Mouse (Mus musculus) right cerebral cortex, postnatal 10 days (tissue): ENCODE measurements at regions not wholly inside any gene's neighbourhood (a gene's known extent, or its start where the extent isn't known, plus 50 kb on each side); places are given as distances from the start of the nearest gene placed in this dataset.

Source experiments
- DNase-seq, 2 experiments: peaks; one replicate each; pipeline ENCODE4 v3.0.0; 2021; ENCODE audit warnings: low spot score in 2 of 2

DNA sequence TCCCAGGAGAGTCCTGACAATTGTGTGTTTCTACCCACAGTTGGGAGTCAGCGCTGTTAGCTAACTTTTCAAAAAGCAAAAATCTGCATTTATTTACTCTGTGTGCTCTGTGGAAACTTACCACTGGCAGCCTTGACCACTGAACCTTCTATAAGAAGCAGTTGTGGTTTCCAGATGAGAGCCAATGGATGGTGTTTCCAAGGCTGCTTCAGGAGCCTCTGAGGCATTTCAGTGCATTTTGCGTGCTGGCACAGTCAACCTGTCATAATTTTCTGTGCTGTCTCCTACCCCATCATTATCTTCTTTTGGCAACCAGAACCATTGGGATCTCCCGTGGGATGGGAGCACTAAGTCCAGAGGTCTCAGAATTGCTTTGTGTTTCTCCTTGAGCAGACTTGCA lies 60.3 kb downstream of the 4930544G11Rik start:
- DNase-seq = no peak

DNA sequence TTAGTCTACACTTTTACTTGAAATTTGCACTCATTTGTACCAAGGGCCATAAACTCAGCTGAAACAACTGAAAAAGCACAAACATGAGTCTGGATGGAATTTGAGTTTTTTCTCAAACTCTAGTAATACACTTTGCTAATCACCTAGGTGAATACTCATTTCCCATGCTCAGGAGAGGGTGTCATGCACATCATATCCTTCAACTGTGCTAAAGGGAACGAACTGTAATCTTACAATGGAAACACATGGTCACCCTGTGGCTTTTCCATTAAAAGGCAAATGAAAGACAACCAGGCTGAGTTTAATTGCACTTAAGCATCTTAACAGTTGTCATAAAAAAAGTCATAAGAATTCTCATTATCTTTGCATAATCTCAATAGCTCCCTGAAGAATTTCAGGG lies 71.1 kb downstream of the 4930544G11Rik start:
- no peak for DNase-seq

- DNase-seq = peak in 1 of 2 experiments; percentile 17
Observed at GRCm38 (mm10) chr6:66036789-66037188, 84.4 kb downstream of the 4930544G11Rik start.

GRCm38 (mm10) chr6:66051852-66052251 lies 99.4 kb downstream of the 4930544G11Rik start:
- DNase-seq = no peak

- no peak for DNase-seq
Observed at GRCm38 (mm10) chr6:66052386-66052785, 100.0 kb downstream of the 4930544G11Rik start.

DNA sequence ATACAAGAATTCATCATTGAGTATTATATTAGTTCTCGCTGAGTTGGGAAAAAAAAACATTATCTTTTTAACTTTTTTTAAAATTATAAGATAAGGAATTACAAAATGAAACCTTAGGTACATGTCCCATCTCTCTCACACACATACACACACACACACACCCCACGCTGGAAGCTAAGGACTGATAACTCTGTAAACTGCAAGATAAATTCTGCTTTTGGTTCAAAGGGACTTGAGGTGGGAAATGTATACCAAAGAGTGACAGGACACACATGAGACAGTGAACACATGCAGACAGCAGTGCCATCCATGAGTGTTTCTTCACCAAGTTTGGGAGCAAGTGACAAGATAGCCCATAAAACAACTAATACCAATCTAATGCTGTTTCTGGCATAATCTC lies 100.8 kb downstream of the 4930544G11Rik start:
- DNase-seq = no peak

GRCm38 (mm10) chr6:66068874-66069273 lies 116.5 kb downstream of the 4930544G11Rik start:
- no peak for DNase-seq

DNA sequence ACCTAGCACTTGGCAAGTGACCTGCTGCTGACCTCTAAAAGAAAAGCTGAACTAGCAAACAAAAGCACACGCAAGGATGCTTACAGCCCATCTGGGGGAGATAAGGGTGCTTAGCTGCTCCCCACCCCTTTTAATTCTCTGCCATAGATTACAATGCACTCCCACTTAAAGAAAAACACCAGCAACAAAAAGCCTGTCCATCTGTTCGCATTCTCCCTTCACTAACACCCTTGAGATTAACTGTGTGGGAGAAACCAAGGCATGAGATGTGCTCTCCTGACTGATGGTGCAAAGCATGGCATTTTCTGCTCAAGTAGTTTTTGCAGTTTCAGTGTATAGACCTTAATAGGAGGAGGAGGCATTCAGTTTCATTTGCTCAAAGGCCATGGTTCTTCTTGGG lies 125.0 kb downstream of the 4930544G11Rik start:
- no peak for DNase-seq

DNA sequence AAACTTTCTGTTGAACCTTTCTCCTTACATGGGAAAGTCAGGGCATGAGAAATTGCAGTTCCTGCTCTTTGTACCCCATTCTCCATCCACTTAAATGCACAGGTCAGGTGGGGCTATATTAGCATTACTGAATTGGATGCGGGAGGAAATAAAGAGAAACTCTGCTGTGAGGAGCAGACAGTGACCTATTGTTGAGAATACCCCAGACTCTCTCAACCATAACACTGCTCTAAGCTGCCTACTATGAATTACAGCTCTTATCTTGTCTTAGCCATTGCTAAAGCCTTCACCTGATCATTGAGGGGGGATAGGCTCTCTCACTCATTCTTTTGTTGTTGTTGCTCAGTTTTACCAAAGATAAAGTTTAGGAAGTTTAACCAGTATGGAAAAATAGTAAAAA lies 126.4 kb downstream of the 4930544G11Rik start:
- no peak for DNase-seq

GRCm38 (mm10) chr6:66101555-66102071 lies 149.2 kb downstream of the 4930544G11Rik start:
- peak; percentile 18 to 43 for DNase-seq

DNA sequence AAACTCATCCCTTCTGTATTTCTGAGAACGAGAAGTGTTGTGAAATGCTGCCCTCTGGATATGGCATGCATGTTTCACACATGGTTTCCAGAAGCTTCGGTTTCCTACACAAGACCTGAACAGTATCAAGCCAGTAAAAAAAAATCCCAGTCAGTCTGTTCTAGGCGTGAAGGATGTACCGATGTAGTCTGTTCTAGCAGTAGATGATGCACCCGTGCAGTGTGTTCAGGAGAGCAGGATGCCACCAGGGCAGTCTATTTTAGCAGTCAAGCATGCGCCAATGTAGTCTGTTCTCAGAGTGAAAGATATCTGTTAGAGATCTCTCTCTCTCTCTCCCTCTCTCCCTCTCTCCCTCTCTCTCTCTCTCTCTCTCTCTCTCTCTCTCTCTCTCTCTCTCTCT lies 162.0 kb downstream of the 4930544G11Rik start:
- peak; percentile 23 to 24 for DNase-seq

GRCm38 (mm10) chr6:66121479-66122183 lies 169.2 kb downstream of the 4930544G11Rik start:
- DNase-seq = no peak

DNA sequence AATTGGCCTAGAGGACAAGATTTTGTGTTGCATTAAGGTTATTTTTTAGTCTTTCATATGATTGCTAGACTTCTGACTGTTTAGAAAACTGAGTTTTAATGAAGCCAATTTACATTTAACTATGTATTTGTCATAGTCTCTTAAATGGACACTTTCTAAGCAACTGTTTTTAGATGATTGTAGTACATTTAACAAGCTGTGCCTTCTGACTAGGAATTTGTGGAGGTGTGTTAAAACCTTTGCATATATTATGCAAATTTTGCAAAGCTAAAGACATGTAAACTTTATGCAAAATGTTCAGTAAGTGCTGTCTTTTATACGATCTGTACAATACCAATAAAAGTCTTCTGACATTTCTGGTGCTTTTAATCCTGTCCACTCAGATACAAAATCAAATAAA lies 171.9 kb downstream of the 4930544G11Rik start:
- no peak for DNase-seq

- no peak for DNase-seq
Observed at GRCm38 (mm10) chr6:66151786-66152185, 199.4 kb downstream of the 4930544G11Rik start.

DNA sequence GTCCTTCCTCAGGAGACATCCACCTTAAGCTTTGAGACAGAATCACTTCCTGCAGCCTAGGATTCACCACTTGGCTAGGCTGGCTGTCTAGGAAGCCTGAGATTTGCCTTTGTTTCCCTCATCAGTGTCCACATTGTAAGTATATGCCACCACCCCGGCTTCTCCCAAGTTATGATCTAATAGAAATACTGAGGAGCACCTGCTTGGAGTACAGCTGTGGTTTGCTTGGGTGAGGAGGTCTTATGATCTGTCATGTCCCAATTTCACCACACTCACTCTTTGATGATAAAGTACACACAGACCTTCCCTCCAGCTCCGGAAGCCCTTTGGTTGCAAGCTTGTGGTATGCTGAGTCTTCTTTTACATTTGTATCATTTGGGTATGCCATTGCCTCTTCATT lies 202.4 kb downstream of the 4930544G11Rik start:
- no peak for DNase-seq

GRCm38 (mm10) chr6:66160805-66161204 lies 208.4 kb downstream of the 4930544G11Rik start:
- DNase-seq = no peak

GRCm38 (mm10) chr6:66168913-66169312 lies 216.5 kb downstream of the 4930544G11Rik start:
- DNase-seq = no peak

GRCm38 (mm10) chr6:66197990-66198389 lies 245.6 kb downstream of the 4930544G11Rik start:
- peak; percentile 18 to 38 for DNase-seq

- peak in 1 of 2 experiments; percentile 18 for DNase-seq
Observed at GRCm38 (mm10) chr6:66200136-66200790, 247.9 kb downstream of the 4930544G11Rik start.

GRCm38 (mm10) chr6:66206197-66206925 lies 254.0 kb downstream of the 4930544G11Rik start:
- no peak for DNase-seq

DNA sequence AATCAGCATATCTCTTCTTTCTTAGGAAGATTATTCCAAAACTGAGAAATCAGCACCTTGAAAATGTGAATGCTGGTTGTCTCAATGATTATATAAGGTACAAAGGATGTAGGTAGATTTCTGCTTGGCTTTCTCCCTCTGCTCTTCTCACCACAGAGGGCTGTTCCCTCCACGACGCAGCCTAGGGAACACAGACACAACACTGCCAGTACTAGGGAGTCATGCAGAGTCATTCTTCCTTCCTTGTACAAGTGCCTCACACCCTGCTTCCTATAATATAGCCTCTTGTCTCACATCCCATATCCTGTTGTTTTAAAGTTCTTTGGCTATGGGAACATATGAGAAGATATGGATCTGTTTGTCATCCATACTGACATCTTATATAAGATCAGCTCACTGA lies 265.1 kb downstream of the 4930544G11Rik start:
- DNase-seq = no peak

- DNase-seq = peak in 1 of 2 experiments; percentile 21
Observed at GRCm38 (mm10) chr6:66224164-66224903, 271.9 kb downstream of the 4930544G11Rik start.
